Mouse (Mus musculus) G1E-ER4 (cell line): ENCODE results near the gene Fcor. TPM values are rescaled to one million over a fixed set of nuclear protein-coding genes. Genes with fewer than 3 reads are reported as not detected.

Experiments used
- GATA1 ChIP-seq: IDR thresholded peaks from one replicate; pipeline ENCODE4 v1.8.0; 2012; ENCODE audit warnings: low read length, inconsistent platforms
- polyA plus RNA-seq: library from polyadenylated mRNA; stranded (reverse); fragments of >175 nt; gene quantifications from 2 replicates; pipeline ENCODE4 v1.2.3, GENCODE M21; 2012

The Fcor gene
- polyA plus RNA-seq, 1 experiment: not detected

DNA sequence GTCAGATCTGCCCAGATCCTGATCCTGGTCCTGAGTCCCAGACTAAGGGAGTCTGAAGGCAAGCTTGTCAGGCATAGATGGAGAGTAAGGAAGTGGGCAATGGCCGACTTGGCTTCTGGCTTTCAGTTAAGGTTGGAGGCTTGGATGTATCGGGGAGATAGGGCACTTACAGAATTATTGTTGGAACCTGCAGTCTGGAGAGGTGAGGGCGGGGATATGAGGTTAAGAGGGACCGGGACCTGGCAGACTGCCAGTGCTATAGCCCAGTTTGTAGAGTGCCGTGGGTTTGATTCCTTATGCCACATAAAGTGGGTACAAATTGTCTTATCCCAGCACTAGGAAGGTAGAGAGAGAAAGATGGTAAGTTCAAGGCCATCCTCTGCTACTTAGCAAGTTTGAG, 7.5 kb upstream of the Fcor start:
- TF ChIP-seq GATA1: no peak

DNA sequence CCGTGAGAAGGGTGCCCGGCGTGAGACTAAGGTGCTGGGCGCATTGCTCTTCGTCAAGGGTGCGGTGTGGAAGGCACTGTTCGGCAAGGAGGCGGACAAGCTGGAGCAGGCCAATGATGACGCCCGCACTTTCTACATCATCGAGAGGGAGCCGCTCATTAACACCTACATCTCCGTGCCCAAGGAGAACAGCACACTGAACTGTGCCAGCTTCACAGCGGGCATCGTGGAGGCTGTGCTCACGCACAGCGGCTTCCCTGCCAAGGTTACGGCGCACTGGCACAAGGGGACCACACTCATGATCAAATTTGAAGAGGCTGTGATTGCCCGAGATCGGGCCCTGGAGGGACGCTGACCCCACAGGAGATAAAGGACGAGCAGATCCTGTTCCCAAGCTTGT, 7.1 kb upstream of the Fcor start:
- TF ChIP-seq GATA1: no peak

DNA sequence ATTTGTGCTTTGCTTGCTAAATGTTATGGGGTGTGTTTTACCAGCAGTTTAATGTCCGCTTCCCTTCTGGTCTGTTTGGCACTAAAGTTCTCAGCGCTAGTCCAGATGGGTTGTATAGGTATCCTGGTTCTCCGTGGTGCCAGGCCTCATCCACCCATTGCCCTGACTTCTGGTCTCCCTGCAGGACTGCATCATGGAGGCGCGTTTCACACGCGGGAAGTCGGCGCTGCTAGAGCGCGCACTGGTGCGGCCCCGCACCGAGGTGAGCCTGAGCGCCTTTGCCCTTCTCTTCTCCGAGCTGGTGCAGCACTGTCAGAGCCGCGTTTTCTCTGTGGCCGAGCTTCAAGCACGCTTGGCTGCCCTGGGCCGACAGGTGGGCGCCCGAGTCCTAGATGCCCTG, 6.7 kb upstream of the Fcor start:
- no peak for TF ChIP-seq GATA1

DNA sequence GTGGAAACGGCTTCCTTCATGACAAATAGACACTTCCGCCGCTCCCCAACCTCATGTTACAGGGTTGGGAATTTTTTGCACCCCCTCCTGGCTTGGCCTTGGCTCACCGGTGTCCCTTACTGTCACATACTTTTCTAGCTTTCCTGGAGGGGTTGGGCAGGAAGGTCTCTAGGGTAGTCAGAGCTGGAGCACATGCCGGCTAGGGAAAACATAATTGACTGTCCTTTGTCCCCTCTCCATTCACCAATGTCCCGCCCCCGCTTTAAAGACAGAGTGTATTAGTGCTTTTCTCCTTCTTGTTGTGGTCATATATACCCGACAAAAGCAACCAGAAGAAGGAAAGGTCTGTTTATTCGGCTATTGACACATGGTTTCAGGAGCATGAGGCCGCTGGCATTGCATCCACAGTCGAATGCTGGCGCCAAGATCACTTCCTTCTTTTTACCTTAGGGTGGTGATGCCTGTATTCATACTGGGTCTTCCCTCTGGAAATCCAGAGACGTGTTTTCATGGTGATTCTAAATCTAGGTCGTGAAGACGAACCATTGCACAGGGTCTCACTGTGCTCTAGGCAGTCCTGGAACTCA, 4.9 kb upstream of the Fcor start:
- TF ChIP-seq GATA1: no peak

DNA sequence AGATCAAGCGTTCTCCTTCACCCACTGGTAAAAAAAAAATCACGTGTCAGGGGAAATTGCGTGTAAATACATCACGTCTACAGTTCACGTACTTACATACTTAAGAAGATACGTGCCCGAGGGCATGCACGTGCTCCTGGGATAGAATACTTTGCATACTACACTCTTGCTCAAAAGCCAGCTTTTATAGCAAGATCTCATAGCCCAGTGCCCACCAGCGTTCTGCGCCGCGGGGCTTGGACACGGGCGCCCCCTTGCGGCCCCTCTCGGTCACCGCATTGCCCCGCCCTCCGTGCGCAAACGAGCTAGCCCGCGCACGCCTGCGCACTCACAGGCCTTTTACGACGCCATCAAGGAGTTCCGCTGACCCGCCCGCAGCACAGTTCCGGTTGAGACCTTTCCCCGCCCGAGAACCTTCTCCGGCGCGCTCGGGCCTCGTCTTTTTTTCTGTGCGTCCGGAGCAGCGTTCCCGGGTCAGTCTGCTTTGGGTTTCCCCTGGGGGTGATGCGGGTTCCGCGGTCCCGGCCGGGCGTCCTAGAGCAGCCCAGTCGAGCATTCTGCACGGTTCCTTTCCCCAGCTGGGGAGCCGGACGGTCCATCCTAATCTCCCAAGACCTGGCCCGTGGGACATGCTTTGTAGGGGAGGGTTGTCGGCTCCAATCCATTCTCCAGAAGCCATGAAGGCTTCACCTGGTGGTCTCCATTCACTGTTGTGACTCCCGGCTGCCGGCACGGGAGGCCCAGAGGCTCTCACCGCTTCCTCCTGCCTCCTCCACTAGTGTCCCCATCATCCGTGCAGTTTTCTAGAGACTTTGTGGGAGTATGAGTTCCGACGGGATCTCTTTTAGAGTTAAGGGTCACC, 4.2 kb upstream of the Fcor start, which contains the start of gene Trappc5:
TSS of gene Trappc5 (plus strand) at position 169 of the 862 bp plus-strand sequence.
- TF ChIP-seq GATA1: no peak

DNA sequence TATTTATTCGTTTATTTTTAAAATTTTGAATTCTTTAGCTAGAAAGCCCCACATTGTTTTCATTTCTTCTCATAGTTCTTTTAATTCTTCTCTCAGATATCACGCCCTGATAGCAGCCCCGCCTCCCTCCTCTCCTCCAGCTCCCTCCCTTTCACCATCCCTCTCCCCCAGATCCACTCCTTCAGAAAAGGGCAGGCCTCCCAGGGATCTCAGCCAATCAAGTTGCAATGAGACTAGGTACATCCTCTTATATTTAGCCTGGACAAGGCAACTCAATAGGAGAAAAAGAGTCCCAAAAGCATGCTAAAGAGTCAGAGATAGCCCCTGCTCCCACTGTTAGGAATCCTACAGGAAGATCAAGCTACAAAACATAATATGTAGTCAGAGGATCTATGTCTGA, 2.5 kb upstream of the Fcor start:
- no peak for TF ChIP-seq GATA1

DNA sequence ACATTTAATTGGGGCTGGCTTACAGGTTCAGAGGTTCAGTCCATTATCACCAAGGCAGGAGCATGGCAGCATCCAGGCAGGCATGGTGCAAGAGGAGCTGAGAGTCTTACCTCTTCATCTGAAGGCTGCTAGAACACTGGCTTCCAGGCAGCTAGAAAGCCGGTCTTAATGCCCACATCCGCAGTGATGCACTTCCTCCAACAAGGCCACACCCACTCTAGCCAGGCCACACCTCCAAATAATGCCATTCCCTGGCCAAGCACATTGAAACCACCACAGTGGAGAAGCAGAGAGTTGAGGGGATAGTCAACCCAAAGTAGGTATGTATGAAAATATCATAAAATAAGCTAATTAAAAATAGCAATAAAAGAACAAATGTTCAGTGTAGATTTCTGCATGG, 1.8 kb downstream of the Fcor start:
- no peak for TF ChIP-seq GATA1

DNA sequence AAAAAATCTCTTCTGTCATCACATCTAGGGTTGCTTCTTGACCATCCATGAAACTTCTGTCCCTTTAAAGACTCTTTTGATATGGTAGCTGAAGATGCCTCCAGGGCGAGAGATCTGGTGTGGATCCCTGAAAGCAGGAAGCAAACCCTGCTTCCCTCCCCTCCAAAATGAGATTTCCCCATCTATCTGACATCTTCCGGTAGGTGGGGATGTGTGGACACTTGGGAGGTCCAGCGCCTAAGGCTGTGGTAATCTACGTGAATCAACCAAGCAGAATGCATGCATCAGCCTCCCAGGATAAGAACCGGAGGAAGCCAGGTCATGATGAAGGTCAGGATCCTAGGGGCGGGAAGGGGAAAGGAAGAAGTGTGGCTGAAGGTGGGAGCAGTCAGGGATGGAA, 6.7 kb downstream of the Fcor start, which contains the start of gene Mcemp1:
TSS of gene Mcemp1 (plus strand) at position 248 of the 400 bp plus-strand sequence.
- no peak for TF ChIP-seq GATA1

DNA sequence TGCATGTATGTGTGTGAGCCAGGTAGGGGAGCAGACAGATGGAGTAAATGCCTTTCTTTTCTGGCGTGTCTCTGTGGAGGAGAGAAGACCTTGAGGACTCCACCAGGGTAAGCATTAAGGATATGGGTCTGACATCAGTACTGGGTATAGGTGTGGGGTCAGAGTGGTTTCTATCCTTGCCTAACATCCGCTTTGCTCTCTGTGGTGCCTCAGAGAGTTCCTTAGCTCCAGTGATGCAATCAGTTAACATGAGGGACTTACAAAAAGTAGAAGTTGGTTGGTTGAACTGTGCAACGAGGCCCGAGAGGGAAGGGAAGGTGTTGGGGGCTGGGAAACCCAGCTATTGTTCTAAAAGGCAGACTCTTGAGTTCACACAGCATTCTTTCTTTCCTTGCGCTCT, 7.8 kb downstream of the Fcor start:
- no peak for TF ChIP-seq GATA1

DNA sequence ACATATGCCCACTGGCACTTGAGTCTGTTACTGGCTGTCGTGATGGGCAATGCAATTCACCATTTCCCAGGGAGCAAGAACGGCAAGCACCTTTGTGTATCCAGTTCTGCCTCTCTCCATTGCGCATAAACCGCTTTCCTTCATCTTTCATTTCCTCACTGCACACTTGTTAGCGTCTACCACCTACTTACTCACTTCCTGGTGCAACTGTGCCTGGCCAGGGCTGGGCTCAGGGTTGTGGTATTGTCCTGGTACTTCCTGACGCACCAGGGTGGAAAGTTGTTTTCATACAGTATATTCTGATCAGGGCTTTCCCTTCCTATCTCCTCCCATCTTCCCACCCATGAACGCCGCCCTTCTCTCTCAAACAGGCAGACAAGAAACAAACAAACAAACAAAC, 11.3 kb downstream of the Fcor start:
- TF ChIP-seq GATA1: no peak

DNA sequence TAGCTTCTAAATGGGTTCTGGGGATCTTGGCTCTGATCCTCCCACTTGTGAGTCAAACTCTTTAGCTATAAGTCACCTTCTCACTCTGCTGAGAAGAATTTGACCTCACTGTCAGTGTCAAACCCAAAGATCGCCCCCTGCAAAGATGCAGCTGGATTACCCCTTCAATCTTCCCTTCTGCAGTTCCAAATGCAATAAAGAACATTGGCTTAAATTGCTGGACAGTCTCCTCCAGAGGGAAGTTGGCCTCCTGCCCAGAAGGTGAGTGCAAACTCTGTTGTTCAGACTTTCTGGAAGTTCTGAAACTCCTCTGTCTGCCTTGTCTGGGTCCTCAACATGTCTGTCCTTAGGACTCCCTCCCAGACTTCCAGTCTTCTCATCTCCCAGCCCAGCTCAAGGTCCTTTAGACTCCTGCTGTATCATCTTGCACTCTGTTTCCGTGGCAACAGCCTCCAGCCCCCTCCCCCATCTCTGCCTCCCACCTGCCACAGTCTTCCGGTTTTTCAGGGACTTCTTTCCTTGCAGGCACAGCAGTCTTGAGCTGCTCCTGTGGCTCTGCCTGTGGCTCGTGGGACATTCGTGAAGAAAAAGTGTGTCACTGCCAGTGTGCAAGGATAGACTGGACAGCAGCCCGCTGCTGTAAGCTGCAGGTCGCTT, 15.3 kb downstream of the Fcor start:
- no peak for TF ChIP-seq GATA1

DNA sequence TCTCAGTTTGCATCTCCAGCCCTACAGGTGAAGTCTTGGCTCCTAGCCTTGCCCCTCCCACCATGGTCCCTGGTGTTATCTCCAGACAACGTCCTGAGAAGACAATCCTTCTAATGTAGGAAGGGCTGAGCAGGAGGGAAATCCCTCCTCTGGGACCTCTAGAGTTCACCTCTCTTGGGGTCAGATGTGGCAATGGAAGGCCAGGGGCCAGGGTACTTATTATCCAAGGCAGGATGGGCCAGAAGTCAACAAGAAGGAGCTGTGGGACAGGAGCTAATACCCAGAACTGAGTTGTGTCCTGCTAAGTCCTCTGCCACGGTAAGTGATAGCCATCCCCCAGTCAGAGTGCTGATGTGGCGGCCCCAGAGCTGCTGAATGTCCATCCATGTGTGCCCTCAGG, 16.6 kb downstream of the Fcor start, which contains the start of gene Retn:
TSS of gene Retn (plus strand) at position 245 of the 400 bp plus-strand sequence.
- no peak for TF ChIP-seq GATA1

DNA sequence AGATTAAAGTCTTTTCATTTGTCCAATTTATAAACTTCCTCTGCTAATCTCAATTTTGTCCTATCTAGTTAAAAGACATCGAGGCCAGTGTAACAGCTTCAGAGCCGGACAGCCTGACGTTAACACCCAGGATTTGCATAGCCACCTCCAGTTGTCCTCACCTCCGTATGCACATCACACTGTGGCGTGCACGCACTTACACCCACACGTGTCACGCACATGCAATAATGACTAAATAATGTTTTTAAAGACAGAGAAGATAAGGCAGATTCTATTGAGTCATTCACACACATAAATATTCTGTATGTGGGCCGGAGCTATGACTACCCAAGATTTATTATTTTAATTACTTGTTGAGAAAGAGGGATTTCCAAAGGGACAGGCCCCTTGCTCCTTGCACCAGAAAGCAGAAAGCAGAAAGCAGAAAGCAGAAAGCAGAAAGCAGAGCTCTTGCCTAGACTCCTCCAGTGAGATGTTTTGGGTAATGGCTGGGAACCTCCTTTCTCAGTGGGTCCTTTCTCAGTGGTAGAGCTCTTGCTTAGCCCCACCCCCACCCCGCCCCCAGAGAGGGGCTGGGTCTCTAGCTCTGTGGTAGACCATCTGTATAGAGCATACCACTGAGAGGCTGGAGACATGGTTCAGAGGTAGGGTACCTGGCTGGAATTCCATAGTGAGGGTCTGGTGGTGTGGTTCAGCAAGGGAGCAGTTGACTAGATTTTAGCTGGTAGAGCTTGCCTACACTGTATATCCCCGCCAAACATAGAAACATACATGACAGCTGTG, 17.2 kb downstream of the Fcor start:
- no peak for TF ChIP-seq GATA1

DNA sequence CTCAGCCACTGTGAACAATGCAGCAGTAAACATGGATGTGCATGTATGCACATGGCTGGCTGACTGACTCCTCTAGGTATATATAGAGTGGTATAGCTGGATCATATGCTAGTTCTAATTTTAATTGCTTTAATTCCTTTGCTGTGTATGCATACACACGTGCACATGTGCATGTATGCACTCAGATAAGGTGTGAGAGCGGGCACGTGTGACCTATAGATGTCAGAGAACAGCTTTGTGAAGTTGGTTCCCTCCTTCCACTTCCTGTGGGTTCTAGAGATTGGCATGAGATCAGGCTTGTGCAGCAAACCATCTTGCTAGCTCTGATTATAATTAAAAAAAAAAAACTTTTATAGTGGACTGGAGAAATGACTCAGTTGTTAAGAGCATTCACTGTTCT, 19.3 kb downstream of the Fcor start:
- TF ChIP-seq GATA1: no peak

DNA sequence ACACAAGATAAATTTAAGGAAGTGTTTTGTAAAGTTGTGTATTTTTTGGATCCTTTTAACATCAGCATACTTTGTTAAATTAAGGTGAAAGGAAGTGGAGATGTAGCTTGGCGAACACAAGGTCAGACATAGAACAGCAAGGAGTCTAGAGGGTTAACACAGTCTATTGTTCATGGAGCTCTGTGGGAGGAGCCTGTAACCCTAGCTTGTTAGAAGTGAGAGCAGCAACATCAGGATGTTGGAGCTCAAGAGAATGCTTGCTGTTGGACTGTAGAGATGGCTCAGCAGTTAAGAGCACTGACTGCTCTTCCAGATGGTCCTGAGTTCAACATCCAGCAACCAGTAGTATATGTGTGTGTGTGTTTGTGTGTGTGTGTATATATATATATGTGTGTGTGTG, 23.2 kb downstream of the Fcor start:
- TF ChIP-seq GATA1: no peak

DNA sequence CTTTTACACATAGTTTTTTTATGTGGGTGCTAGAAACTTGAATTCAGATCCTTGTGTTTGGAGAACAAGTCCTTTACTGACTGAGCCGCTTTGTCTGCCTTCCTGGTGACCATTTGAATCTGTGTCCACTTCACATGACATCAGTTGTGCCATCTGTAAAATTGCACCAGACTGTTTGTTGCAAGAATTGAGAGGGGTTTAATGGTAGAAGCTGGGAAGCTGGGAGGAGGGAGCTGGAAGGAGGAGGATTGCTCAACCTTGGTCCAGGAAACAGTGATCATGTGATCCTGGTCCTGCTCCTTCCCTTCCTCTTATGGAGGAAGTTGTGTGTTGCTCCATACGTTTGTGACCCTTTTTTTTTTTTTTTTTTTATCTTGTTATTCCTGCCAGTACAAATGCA, 23.9 kb downstream of the Fcor start:
- TF ChIP-seq GATA1: no peak
